Mouse (Mus musculus): Measurements from ENCODE around the gene Myadml2. TPM values are rescaled to one million over a fixed set of nuclear protein-coding genes. Genes with fewer than 3 reads are reported as not detected.
A peak's percentile ranks its signal among the peaks of the same experiment; 100 is the strongest.

The Myadml2 gene
- polyA plus RNA-seq, 1 experiment from 2014 or later: 0.81 TPM

DNA sequence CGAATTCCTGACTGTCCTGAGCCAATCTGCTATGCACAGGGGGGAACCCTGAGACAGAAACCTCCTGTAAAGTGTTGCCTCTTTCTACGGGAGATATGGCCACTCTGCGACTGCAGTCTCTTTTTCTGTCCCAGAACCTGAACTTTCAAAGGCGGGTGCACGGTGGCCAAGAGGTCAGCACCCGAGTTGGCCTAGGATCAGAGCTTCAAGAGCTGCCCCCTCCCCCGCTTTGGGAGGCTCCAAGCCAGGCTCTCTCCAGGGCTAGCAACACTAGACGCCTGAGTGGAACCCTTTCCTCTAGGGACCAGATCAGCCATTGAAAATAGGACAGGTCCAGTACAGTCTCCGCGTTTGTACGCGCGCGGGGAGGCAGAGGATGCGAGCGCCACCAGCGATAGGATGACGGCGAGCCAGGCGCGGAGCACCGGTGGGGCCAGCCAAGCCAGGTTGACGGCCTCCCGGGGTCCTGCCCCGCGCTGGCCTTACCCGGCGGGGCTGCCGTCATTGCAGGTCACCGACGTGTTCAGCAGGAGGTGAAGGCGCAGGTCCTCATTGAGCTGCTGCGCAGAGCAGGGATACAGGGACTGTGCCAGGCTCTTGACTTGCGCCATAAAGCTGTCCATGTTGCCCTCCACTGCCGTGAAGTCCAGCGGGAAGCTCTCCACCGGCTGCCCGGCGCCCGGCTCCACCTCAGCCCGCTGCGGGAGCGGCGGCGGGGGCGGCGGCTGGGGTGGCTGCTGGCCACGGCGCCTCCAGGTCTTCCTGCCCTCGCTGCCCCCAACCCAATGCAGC lies 11.7 kb upstream of the Myadml2 start:
- H3K4me1 ChIP-seq: peaks cover 23% of the 10 kb centered on the region
- H3K27me3 ChIP-seq (replicated peaks): peaks cover 59% of the 10 kb centered on the region
- H3K9me3 ChIP-seq: no peaks in the 10 kb centered on the region
- no peak for ATAC-seq (ENCODE audit: low FRiP score, low read depth)
- H3K36me3 ChIP-seq: no peaks in the 10 kb centered on the region
- peak overlapping the region; percentile 37 for H3K4me3 ChIP-seq
- WGBS: under 1% methylated on average over 50 of the region's 50 CpGs
- peak overlapping the region; percentile 68 for H3K4me2 ChIP-seq (replicated peaks)
- 0 out of 2 replicates have a peak overlapping the region, but pooled peaks have one; percentile 38 for H3K9ac ChIP-seq
- H3K27ac ChIP-seq: no peak overlapping the region

GRCm38 (mm10) chr11:120658876-120659410 lies 11.0 kb upstream of the Myadml2 start:
- H3K9ac ChIP-seq: no peak overlapping the region
- no peak overlapping the region for H3K4me3 ChIP-seq
- peak overlapping the region; percentile 68 for H3K4me2 ChIP-seq (replicated peaks)

GRCm38 (mm10) chr11:120657301-120657700 lies 9.3 kb upstream of the Myadml2 start:
- Histone ChIP-seq H3K9ac (no peak overlapping the region), H3K27me3 (replicated peaks) (peaks cover 49% of the 10 kb centered on the region), H3K4me1 (peaks cover 23% of the 10 kb centered on the region), H3K27ac (no peak overlapping the region), H3K4me3 (no peak overlapping the region), H3K4me2 (replicated peaks) (no peak overlapping the region), H3K36me3 (no peaks in the 10 kb centered on the region), H3K9me3 (no peaks in the 10 kb centered on the region)
- no peak for ATAC-seq (ENCODE audit: low FRiP score, low read depth)
- 88% methylated on average over 4 of the region's 4 CpGs for WGBS

More at GRCm38 (mm10) chr11:120658876-120659410, 11.0 kb upstream of the Myadml2 start:
- WGBS: 3% methylated on average over 24 of the region's 24 CpGs
- Histone ChIP-seq H3K4me1 (peaks cover 23% of the 10 kb centered on the region), H3K27ac (no peak overlapping the region), H3K36me3 (no peaks in the 10 kb centered on the region), H3K9me3 (no peaks in the 10 kb centered on the region), H3K27me3 (replicated peaks) (peaks cover 58% of the 10 kb centered on the region)
- ATAC-seq (ENCODE audit: low FRiP score, low read depth): no peak

GRCm38 (mm10) chr11:120654741-120655140 lies 6.8 kb upstream of the Myadml2 start:
- WGBS: 89% methylated on average over 3 of the region's 3 CpGs
- H3K4me3 ChIP-seq: no peak overlapping the region
- no peaks in the 10 kb centered on the region for H3K36me3 ChIP-seq
- peaks cover 23% of the 10 kb centered on the region for H3K27me3 ChIP-seq (replicated peaks)
- no peaks in the 10 kb centered on the region for H3K9me3 ChIP-seq
- H3K9ac ChIP-seq: no peak overlapping the region
- no peak for ATAC-seq (ENCODE audit: low FRiP score, low read depth)
- H3K27ac ChIP-seq: no peak overlapping the region
- H3K4me1 ChIP-seq: peaks cover 6% of the 10 kb centered on the region
- no peak overlapping the region for H3K4me2 ChIP-seq (replicated peaks)

DNA sequence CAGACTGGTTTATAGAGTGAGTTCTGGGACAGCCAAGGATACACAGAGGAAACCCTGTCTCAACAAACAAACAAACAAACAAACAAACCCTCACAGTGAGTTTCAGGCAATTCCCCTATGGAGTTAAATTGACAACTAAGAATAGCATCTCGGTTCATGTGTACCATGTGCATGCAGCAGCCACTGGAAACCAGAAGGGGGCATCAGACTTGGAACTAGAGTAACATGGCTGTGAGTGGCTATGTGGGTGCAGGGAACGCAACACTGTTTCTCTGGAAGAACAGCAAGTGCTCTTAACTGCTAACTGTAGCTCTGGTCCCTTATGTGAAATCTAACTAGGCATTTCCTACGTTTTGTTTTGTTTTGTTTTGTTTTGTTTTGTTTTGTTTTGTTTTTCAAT lies 3.9 kb upstream of the Myadml2 start:
- Histone ChIP-seq H3K4me3 (no peak overlapping the region), H3K4me2 (replicated peaks) (no peak overlapping the region), H3K27me3 (replicated peaks) (peaks cover 5% of the 10 kb centered on the region; the same call in 1 of the 2 replicates), H3K4me1 (peaks cover 14% of the 10 kb centered on the region), H3K36me3 (no peaks in the 10 kb centered on the region), H3K9me3 (no peaks in the 10 kb centered on the region), H3K27ac (no peak overlapping the region), H3K9ac (no peak overlapping the region)
- ATAC-seq (ENCODE audit: low FRiP score, low read depth): no peak
- 83% methylated on average over 3 of the region's 3 CpGs for WGBS

GRCm38 (mm10) chr11:120647047-120647830 lies 719 bp downstream of the Myadml2 start:
- no peaks in the 10 kb centered on the region for H3K36me3 ChIP-seq
- H3K4me3 ChIP-seq: peak overlapping the region; percentile 19; the same call in 1 of the 2 replicates
- peaks cover 25% of the 10 kb centered on the region for H3K4me1 ChIP-seq
- H3K4me2 ChIP-seq (replicated peaks): peak overlapping the region; percentile 57
- H3K9ac ChIP-seq: no peak overlapping the region; the same call in 1 of the 2 replicates
- 82% methylated on average over 35 of the region's 35 CpGs for WGBS
- H3K9me3 ChIP-seq: no peaks in the 10 kb centered on the region
- peaks cover 5% of the 10 kb centered on the region; the same call in 1 of the 2 replicates for H3K27me3 ChIP-seq (replicated peaks)
- H3K27ac ChIP-seq: no peak overlapping the region
- no peak for ATAC-seq (ENCODE audit: low FRiP score, low read depth)

- Histone ChIP-seq H3K36me3 (no peaks in the 10 kb centered on the region), H3K4me3 (peak within 1 kb of the TSS; percentile 40), H3K27me3 (replicated peaks) (peaks cover 12% of the 10 kb centered on the region; the same call in 1 of the 2 replicates), H3K9ac (peak within 1 kb of the TSS; percentile 58), H3K9me3 (no peaks in the 10 kb centered on the region), H3K4me2 (replicated peaks) (peak within 1 kb of the TSS; percentile 82), H3K4me1 (peaks cover 35% of the 10 kb centered on the region), H3K27ac (no peak within 1 kb of the TSS)
- ATAC-seq (ENCODE audit: low FRiP score, low read depth): peak; percentile 100
- WGBS: under 1% methylated on average over 15 of the region's 15 CpGs
Measured at GRCm38 (mm10) chr11:120643601-120643987, 4.4 kb downstream of the Myadml2 start, which contains the start of gene Pycr1. Gene Pycr1 (minus strand): TSS chr11:120643769.

DNA sequence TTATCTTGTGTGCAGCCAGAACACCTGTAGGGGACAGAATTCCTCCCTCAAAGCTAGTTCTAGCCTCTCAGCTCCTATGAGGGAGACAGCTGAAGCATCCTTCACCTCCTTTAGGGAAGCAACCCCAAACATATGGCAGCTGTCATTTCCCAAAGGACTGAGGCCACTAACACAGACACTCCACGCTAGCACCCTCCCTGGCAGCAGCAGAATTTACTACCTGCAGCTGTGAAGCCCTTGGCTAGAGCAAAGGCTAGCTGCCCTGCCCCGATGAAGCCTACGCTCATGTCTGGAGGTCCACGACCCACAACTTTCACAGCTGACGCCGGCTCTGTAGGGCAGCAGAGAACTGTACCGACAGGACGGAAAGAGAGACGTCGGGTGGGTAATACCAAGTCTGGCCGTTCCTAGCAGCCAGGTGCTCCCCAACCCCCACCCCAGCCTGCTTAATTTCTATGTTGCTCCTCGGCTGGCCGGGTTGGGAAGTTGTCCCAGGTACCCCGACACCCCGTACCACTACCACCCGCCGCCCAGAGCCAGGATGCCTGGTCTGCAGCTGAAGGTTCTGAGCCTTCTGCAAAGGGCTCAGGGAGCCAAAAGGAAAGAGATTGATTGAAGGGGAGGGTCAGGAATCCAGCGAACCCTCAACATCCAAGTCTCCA lies 4.9 kb downstream of the Myadml2 start:
- no peak overlapping the region for H3K27ac ChIP-seq

DNA sequence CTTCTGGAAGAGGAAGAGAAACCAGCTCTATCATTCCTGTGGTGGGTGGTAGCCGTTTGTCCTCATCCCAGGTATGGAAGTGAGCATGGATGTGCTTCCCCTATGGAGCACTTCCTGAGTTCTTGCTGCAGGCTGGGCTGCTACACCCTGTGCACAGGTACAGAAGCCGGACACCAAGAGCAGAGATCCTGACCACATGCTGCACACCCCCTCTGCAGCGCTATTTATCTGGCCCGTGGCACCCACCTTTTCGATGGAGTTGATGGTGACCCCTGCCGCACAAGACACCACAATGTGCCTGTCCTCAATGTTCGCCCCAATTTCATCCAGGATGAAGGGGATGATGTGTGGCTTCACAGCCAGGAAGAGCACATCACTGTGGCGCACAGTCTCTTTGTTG lies 6.1 kb downstream of the Myadml2 start:
- no peak overlapping the region for H3K27ac ChIP-seq
- no peak overlapping the region for H3K4me3 ChIP-seq
- H3K4me1 ChIP-seq: peaks cover 21% of the 10 kb centered on the region
- H3K36me3 ChIP-seq: no peaks in the 10 kb centered on the region
- H3K9me3 ChIP-seq: no peaks in the 10 kb centered on the region
- WGBS: 83% methylated on average over 8 of the region's 8 CpGs
- ATAC-seq (ENCODE audit: low FRiP score, low read depth): no peak
- H3K4me2 ChIP-seq (replicated peaks): peak overlapping the region; percentile 82
- H3K9ac ChIP-seq: peak overlapping the region; percentile 33; the same call in 1 of the 2 replicates
- H3K27me3 ChIP-seq (replicated peaks): 0 out of 2 replicates have a peak, but pooled peaks cover 6% of the 10 kb centered on the region

More for the DNA sequence above, 4.9 kb downstream of the Myadml2 start:
- peak overlapping the region; percentile 82 for H3K4me2 ChIP-seq (replicated peaks)
- H3K27me3 ChIP-seq (replicated peaks): peaks cover 12% of the 10 kb centered on the region; the same call in 1 of the 2 replicates
- H3K4me3 ChIP-seq: peak overlapping the region; percentile 40
- H3K9me3 ChIP-seq: no peaks in the 10 kb centered on the region
- 2% methylated on average over 18 of the region's 18 CpGs for WGBS
- H3K9ac ChIP-seq: peak overlapping the region; percentile 58
- ATAC-seq (ENCODE audit: low FRiP score, low read depth): peak; percentile 65
- peaks cover 32% of the 10 kb centered on the region for H3K4me1 ChIP-seq
- no peaks in the 10 kb centered on the region for H3K36me3 ChIP-seq

DNA sequence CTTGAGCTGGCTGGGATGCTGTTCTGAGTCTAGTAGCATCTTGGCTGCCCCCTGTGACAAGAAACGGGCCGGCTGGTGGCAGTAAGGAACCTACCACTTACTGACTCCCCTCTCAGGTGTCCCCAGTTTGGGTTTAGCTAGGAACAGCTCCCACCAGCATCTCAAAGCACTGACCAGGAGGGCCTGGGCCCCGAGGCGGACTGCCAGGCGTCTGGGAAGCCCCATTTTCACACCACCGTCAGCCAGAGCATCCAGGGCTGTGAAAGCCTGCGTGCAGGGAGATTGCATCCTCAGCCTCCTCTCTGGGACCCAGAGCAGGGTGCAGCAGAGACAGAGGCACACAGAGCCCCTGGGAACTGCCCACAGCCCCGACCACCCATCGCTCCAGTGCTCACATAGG lies 6.7 kb downstream of the Myadml2 start:
- peak overlapping the region; percentile 33 for H3K9ac ChIP-seq
- WGBS: 68% methylated on average over 9 of the region's 9 CpGs
- no peak overlapping the region for H3K27ac ChIP-seq
- H3K4me1 ChIP-seq: peaks cover 21% of the 10 kb centered on the region
- no peaks in the 10 kb centered on the region for H3K9me3 ChIP-seq
- 0 out of 2 replicates have a peak, but pooled peaks cover 6% of the 10 kb centered on the region for H3K27me3 ChIP-seq (replicated peaks)
- H3K36me3 ChIP-seq: no peaks in the 10 kb centered on the region
- H3K4me3 ChIP-seq: no peak overlapping the region
- peak overlapping the region; percentile 12; the same call in 1 of the 2 replicates for H3K4me2 ChIP-seq (replicated peaks)
- ATAC-seq (ENCODE audit: low FRiP score, low read depth): no peak

GRCm38 (mm10) chr11:120634810-120635209 lies 13.1 kb downstream of the Myadml2 start:
- ATAC-seq (ENCODE audit: low FRiP score, low read depth): no peak
- no peak overlapping the region for H3K9ac ChIP-seq
- no peaks in the 10 kb centered on the region for H3K36me3 ChIP-seq
- H3K4me2 ChIP-seq (replicated peaks): no peak overlapping the region
- peaks cover 31% of the 10 kb centered on the region for H3K4me1 ChIP-seq
- 85% methylated on average over 5 of the region's 5 CpGs for WGBS
- H3K4me3 ChIP-seq: no peak overlapping the region
- no peak overlapping the region for H3K27ac ChIP-seq
- no peaks in the 10 kb centered on the region for H3K27me3 ChIP-seq (replicated peaks)
- no peaks in the 10 kb centered on the region for H3K9me3 ChIP-seq

All from neural tube, embryonic 12.5 days (tissue).